Mouse (Mus musculus) heart, postnatal 0 days (tissue): ENCODE measurements around the gene Klf16.

Experiments
- CTCF ChIP-seq: IDR thresholded peaks from 2 replicates; pipeline ENCODE4 v1.5.1; 2016; ENCODE audit warnings: antibody characterized with exemption, control low read depth, low read depth
- EP300 ChIP-seq: IDR thresholded peaks from 2 replicates; pipeline ENCODE4 v1.6.1; 2016; ENCODE audit warnings: antibody characterized with exemption, low read depth

GRCm38 (mm10) chr10:80576351-80577194 is 548 bp downstream of the Klf16 start:
- TF ChIP-seq EP300 (no peak), CTCF (no peak)
